Mouse (Mus musculus) C2C12 (cell line): ENCODE results near the gene Ccdc71.

Experiments used
- CTCF ChIP-seq: IDR thresholded peaks from one replicate; pipeline ENCODE4 v1.5.1; 2011; ENCODE audit not compliant: control insufficient read depth, insufficient read depth, insufficient read length
- MAX ChIP-seq: IDR thresholded peaks from one replicate; pipeline ENCODE4 v1.6.1; 2011; ENCODE audit warnings: mild to moderate bottlenecking, control low read depth
- USF1 ChIP-seq: IDR thresholded peaks from one replicate; pipeline ENCODE4 v1.6.1; 2011; ENCODE audit warnings: low read depth, mild to moderate bottlenecking, control low read depth, moderate library complexity

DNA sequence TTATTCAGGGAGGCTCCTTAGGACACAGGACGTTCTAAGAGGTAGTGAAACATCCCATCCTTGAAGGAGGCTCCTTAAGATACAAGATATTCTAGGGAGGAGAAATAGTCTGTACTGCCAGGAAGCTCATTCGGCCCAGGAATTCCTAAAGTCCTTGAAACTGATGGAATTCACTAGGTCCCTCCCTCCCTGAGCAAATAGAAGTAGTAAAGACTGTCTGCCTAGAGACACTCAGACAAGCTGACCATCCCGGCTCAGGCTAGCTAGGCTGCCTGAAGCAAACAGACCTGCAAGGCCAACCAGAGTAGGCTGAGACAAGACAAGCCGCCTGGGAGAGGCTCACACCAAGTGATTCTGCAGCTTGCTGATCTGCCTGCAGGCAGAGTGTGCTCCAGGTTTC is 9.5 kb downstream of the Ccdc71 start:
- TF ChIP-seq CTCF (no peak), MAX (no peak), USF1 (no peak)
